Comparison of ENCODE assay signal across 22 mouse cellular contexts in genomic region chr8:127834006-127834405, GRCm38 (mm10).
DNase-seq lines count a peak whose midpoint lies in the region; ATAC-seq and TF ChIP-seq lines count a peak whose summit lies in the region.
"Had no signal": no experiment of that assay in that cellular context is flagged by ENCODE, and none has a peak within 500 bp of the region (broad histone marks: within the 10 kb centered on the region; RNA-seq: fewer than 3 reads in every experiment).

No protein-coding gene starts in this region.

- H3K4me1 ChIP-seq in heart, embryonic 12.5 days (replicated peaks), result no peaks in the 10 kb centered on the region
- H3K4me1 ChIP-seq in lung, embryonic 15.5 days, result 0 out of 2 replicates have a peak, but pooled peaks cover 3% of the 10 kb centered on the region
- no peaks in the 10 kb centered on the region for H3K4me1 ChIP-seq in lung, adult 2 months (ENCODE audit: control insufficient read depth, insufficient read depth, low read length)
- no peaks in the 10 kb centered on the region for H3K4me1 ChIP-seq in embryonic facial prominence, embryonic 15.5 days
- H3K4me1 ChIP-seq in midbrain, embryonic 11.5 days (ENCODE audit: control insufficient read depth, insufficient read depth, low read length), result no peaks in the 10 kb centered on the region
- H3K4me1 ChIP-seq: forebrain, embryonic 13.5 days; heart, embryonic 13.5 days; hindbrain, embryonic 12.5 days; midbrain, embryonic 13.5 days had no signal

- no peaks in the 10 kb centered on the region for H3K27me3 ChIP-seq in heart, embryonic 12.5 days (replicated peaks)
- no peaks in the 10 kb centered on the region for H3K27me3 ChIP-seq in lung, embryonic 15.5 days
- no peaks in the 10 kb centered on the region for H3K27me3 ChIP-seq in embryonic facial prominence, embryonic 15.5 days
- no peaks in the 10 kb centered on the region for H3K27me3 ChIP-seq in midbrain, embryonic 11.5 days (ENCODE audit: control insufficient read depth, insufficient read depth, low read length)
- H3K27me3 ChIP-seq: forebrain, embryonic 13.5 days; heart, embryonic 13.5 days; hindbrain, embryonic 12.5 days; midbrain, embryonic 13.5 days; Patski had no signal

- ATAC-seq in heart, embryonic 12.5 days (ENCODE audit: insufficient number of reproducible peaks, low FRiP score), result no peak
- ATAC-seq in lung, embryonic 15.5 days (ENCODE audit: borderline replicate concordance, extremely low read depth, low FRiP score, low TSS enrichment), result peak; percentile 81; the same call in 1 of the 2 replicates
- no peak for ATAC-seq in embryonic facial prominence, embryonic 15.5 days (ENCODE audit: insufficient number of reproducible peaks, low FRiP score, low TSS enrichment, low read depth)
- ATAC-seq in midbrain, embryonic 11.5 days (ENCODE audit: low FRiP score), result no peak
- ATAC-seq: activated CD4-positive, CD25-positive, alpha-beta regulatory T cell, adult 4 months; forebrain, embryonic 13.5 days; inflammation-experienced regulatory T-cells, adult 6 months; midbrain, embryonic 13.5 days; Patski had no signal

- H3K4me2 ChIP-seq in heart, embryonic 12.5 days, result no peak overlapping the region
- H3K4me2 ChIP-seq in lung, embryonic 15.5 days, result no peak overlapping the region
- no peak overlapping the region for H3K4me2 ChIP-seq in embryonic facial prominence, embryonic 15.5 days (replicated peaks)
- H3K4me2 ChIP-seq in midbrain, embryonic 11.5 days, result no peak overlapping the region
- H3K4me2 ChIP-seq: forebrain, embryonic 13.5 days; heart, embryonic 13.5 days; hindbrain, embryonic 12.5 days; midbrain, embryonic 13.5 days had no signal

- H3K27ac ChIP-seq in heart, embryonic 12.5 days (ENCODE audit: poor library complexity, severe bottlenecking), result no peak overlapping the region
- peak overlapping the region; percentile 55; the same call in 1 of the 2 replicates for H3K27ac ChIP-seq in lung, embryonic 15.5 days
- 0 out of 2 replicates have a peak overlapping the region, but pooled peaks have one; percentile 28 for H3K27ac ChIP-seq in embryonic facial prominence, embryonic 15.5 days (replicated peaks)
- no peak overlapping the region for H3K27ac ChIP-seq in midbrain, embryonic 11.5 days (ENCODE audit: low read depth, low read length)
- H3K27ac ChIP-seq: forebrain, embryonic 13.5 days; heart, embryonic 13.5 days; hindbrain, embryonic 12.5 days; macrophage; midbrain, embryonic 13.5 days had no signal

- no peak for TF ChIP-seq POLR2A in lung, adult 2 months (IDR thresholded peaks at IDR 0.05; ENCODE audit: borderline replicate concordance, extremely low read depth, low read depth, low read length)

- DNase-seq in heart, adult 11 months, result peak; percentile 96
- DNase-seq in lung, adult 2 months, result no peak
- peak; percentile 23 for DNase-seq in lung, postnatal 10 days
- DNase-seq in midbrain, embryonic 11.5 days (ENCODE audit: low spot score, missing footprints), result no peak
- DNase-seq: adrenal gland, postnatal 25 days; cerebellum, adult 8-10 months; kidney, adult 8-10 months; kidney, postnatal 4 days; right cerebral cortex, adult 18-20 months; thymus, adult 2 months had no signal

- TF ChIP-seq CTCF in lung, adult 2 months (IDR thresholded peaks at IDR 0.05; ENCODE audit: insufficient read depth, low read length), result no peak

- no peak overlapping the region for H3K9ac ChIP-seq in heart, embryonic 12.5 days
- no peak overlapping the region for H3K9ac ChIP-seq in lung, embryonic 15.5 days
- H3K9ac ChIP-seq in embryonic facial prominence, embryonic 15.5 days, result no peak overlapping the region
- H3K9ac ChIP-seq in midbrain, embryonic 11.5 days (ENCODE audit: low read length), result no peak overlapping the region
- H3K9ac ChIP-seq: forebrain, embryonic 13.5 days; heart, embryonic 13.5 days; hindbrain, embryonic 12.5 days; midbrain, embryonic 13.5 days had no signal

- H3K36me3 ChIP-seq in heart, embryonic 12.5 days, result no peaks in the 10 kb centered on the region
- no peaks in the 10 kb centered on the region for H3K36me3 ChIP-seq in lung, embryonic 15.5 days
- H3K36me3 ChIP-seq in embryonic facial prominence, embryonic 15.5 days, result no peaks in the 10 kb centered on the region
- no peaks in the 10 kb centered on the region for H3K36me3 ChIP-seq in midbrain, embryonic 11.5 days (ENCODE audit: control insufficient read depth, insufficient read depth, low read length)
- H3K36me3 ChIP-seq: heart, embryonic 13.5 days; hindbrain, embryonic 12.5 days; midbrain, embryonic 13.5 days had no signal

- WGBS in heart, embryonic 12.5 days, result 71% methylated on average over 3 of the region's 3 CpGs
- WGBS in lung, embryonic 15.5 days, result 48% methylated on average over 3 of the region's 3 CpGs
- 77% methylated on average over 3 of the region's 3 CpGs for WGBS in lung, adult 2 months
- 46% methylated on average over 3 of the region's 3 CpGs for whole genome bisulfite sequencing in embryonic facial prominence, embryonic 15.5 days
- WGBS in midbrain, embryonic 11.5 days, result 81% methylated on average over 3 of the region's 3 CpGs

- H3K9me3 ChIP-seq in heart, embryonic 12.5 days (replicated peaks), result no peaks in the 10 kb centered on the region
- no peaks in the 10 kb centered on the region for H3K9me3 ChIP-seq in lung, embryonic 15.5 days
- no peaks in the 10 kb centered on the region for H3K9me3 ChIP-seq in embryonic facial prominence, embryonic 15.5 days (replicated peaks)
- no peaks in the 10 kb centered on the region for H3K9me3 ChIP-seq in midbrain, embryonic 11.5 days (ENCODE audit: control insufficient read depth, low read length)
- H3K9me3 ChIP-seq: forebrain, embryonic 13.5 days; heart, embryonic 13.5 days; hindbrain, embryonic 12.5 days; midbrain, embryonic 13.5 days had no signal

- H3K4me3 ChIP-seq in heart, embryonic 12.5 days, result no peak overlapping the region
- no peak overlapping the region for H3K4me3 ChIP-seq in lung, embryonic 15.5 days
- no peak overlapping the region for H3K4me3 ChIP-seq in lung, adult 2 months (replicated peaks; ENCODE audit: extremely low read depth, low read depth, low read length)
- H3K4me3 ChIP-seq in embryonic facial prominence, embryonic 15.5 days (replicated peaks), result no peak overlapping the region
- no peak overlapping the region for H3K4me3 ChIP-seq in midbrain, embryonic 11.5 days (ENCODE audit: low read depth, low read length)
- H3K4me3 ChIP-seq: forebrain, embryonic 13.5 days; heart, embryonic 13.5 days; hindbrain, embryonic 12.5 days; midbrain, embryonic 13.5 days; myocyte had no signal

Comparison
In these comparisons a context has a peak if more than half of its experiments do, and no peak if none do; other contexts are left out.
1. DNase-seq: peak in heart, adult 11 months (single experiment) and lung, postnatal 10 days (single experiment); none in lung, adult 2 months (single experiment) and midbrain, embryonic 11.5 days (single experiment).
2. H3K27ac ChIP-seq: peak in lung, embryonic 15.5 days (single experiment) and embryonic facial prominence, embryonic 15.5 days (single experiment); none in heart, embryonic 12.5 days (single experiment) and midbrain, embryonic 11.5 days (single experiment).